Mouse (Mus musculus): Measurements from ENCODE around the gene Otub2. TPM values are rescaled to one million over a fixed set of nuclear protein-coding genes. Genes with fewer than 3 reads are reported as not detected.
A peak's percentile ranks its signal among the peaks of the same experiment; 100 is the strongest.

Gene Otub2
- polyA plus RNA-seq, 1 experiment = 2.0 TPM

- WGBS = 34% methylated on average over 2 of the region's 2 CpGs
- DNase-seq (ENCODE audit: low read depth, low spot score) = no peak
Observed at GRCm38 (mm10) chr12:103368777-103369176, 19.7 kb upstream of the Otub2 start.

- WGBS = 57% methylated on average over 4 of the region's 4 CpGs
Observed at GRCm38 (mm10) chr12:103370861-103371260, 17.6 kb upstream of the Otub2 start.

GRCm38 (mm10) chr12:103371711-103372110 lies 16.8 kb upstream of the Otub2 start:
- WGBS = 17% methylated on average over 6 of the region's 6 CpGs
- no peak for DNase-seq (ENCODE audit: low read depth, low spot score)

More at GRCm38 (mm10) chr12:103370861-103371260, 17.6 kb upstream of the Otub2 start:
- DNase-seq (ENCODE audit: low read depth, low spot score) = no peak

GRCm38 (mm10) chr12:103373530-103374236 lies 14.8 kb upstream of the Otub2 start:
- no peak for DNase-seq (ENCODE audit: low read depth, low spot score)
- WGBS = 58% methylated on average over 8 of the region's 8 CpGs

DNA sequence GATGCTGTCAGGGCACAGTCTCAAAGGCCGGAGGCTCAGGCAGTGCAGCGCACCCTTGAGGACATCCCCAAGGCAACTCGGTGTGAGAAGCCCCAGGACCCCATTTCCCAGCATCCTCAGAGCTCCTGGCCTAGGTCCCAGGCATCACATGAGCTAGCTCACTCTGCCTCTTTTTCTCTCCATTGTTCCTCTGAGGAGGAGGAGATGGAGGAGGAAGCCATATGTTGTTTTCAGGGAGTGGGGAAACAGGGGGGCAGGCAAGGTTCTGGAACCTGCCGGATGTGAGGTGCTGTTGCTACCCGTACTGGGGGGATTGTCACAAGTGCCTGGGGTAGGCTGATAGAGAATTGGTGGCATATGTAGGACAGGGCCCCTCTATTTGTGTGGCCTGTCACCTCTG lies 12.4 kb upstream of the Otub2 start:
- 58% methylated on average over 5 of the region's 5 CpGs for WGBS
- no peak for DNase-seq (ENCODE audit: low read depth, low spot score)

DNA sequence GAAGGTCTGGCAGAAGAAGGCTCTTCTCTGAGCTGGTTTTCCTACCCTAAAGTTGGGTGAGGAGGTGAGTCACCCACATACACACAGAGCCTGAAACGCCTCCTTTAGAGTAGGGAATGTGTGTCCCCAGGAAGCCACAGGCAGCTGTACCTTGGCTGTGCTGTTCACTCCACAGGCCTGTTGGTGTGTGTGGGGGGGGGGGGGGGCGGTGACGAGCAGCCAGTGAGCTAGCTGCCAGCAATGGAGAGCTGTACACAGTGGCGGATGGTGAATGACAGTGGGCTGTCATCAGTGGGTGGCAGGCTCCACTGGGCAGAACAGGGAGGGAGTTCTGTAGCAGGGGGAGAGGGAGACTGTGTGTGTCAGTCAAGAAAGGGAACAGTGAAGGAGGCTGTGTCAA lies 11.7 kb upstream of the Otub2 start:
- DNase-seq (ENCODE audit: low read depth, low spot score) = no peak
- 59% methylated on average over 4 of the region's 4 CpGs for WGBS

- 70% methylated on average over 4 of the region's 4 CpGs for WGBS
- DNase-seq (ENCODE audit: low read depth, low spot score) = no peak
Observed at GRCm38 (mm10) chr12:103380226-103380625, 8.3 kb upstream of the Otub2 start.

- WGBS = 71% methylated on average over 2 of the region's 2 CpGs
- DNase-seq (ENCODE audit: low read depth, low spot score) = no peak
Observed at GRCm38 (mm10) chr12:103389348-103389727, 856 bp downstream of the Otub2 start.

DNA sequence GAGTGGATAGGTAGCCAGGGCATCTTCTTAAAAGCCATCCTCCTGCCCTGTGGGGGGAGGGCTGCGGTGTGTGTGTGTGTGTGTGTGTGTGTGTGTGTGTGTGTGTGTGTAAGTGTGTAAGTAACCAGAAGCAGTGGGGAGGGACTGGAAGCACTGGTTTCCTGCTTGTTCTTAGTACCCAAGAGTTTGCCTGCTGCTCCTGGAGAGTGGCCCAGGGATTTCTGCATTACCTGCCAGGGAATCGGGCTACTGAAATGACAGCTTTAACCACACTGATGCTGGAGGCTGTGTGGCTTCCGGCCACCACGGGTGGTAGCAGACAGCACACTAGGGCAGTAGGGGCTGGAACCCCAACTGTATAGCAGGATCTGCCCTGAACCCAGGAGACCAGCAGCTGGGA lies 1.5 kb downstream of the Otub2 start:
- WGBS = 74% methylated on average over 4 of the region's 4 CpGs

DNA sequence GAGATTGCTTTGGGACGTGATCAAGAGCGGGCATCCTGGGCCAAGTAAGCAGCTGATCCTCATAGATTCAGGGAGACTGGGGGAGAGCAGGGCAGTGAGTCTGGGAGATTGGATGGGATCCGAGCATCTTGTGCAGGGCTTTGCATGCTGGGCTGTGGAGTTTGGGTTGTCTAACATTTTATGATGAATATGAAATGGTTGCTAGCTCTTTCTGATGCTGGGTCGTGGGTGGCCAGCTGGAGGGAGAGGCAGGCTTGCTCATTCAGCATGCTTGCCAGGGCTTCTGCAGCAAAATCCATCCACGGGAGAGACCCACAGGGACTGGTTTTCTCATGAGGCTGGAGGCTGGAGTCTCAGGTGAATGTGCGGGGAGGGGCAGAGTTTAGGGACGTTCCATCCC lies 2.6 kb downstream of the Otub2 start:
- WGBS = 70% methylated on average over 7 of the region's 7 CpGs

More for the DNA sequence above, 1.5 kb downstream of the Otub2 start:
- no peak for DNase-seq (ENCODE audit: low read depth, low spot score)

DNA sequence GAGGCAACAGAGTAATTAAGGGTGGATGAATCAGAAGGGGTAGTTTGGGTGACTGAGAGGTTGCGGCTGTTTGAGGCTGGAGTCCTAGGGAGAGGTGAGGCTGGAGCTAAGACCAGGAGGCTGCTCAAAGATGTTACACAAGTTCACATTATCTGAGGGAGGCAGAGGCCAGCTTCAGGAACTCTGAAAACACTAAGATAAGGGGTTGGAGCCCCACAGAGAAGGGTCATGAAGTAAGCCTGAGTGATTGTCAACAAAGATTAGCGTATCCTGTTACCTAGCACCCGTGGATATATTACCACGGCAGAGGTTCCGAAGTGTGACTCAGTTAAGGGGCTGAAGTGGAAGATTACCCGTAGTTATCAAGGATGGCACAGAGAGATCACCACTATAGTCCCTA lies 5.0 kb downstream of the Otub2 start:
- no peak for DNase-seq (ENCODE audit: low read depth, low spot score)
- 44% methylated on average over 6 of the region's 6 CpGs for WGBS

More for the DNA sequence above, 2.6 kb downstream of the Otub2 start:
- DNase-seq (ENCODE audit: low read depth, low spot score) = no peak

DNA sequence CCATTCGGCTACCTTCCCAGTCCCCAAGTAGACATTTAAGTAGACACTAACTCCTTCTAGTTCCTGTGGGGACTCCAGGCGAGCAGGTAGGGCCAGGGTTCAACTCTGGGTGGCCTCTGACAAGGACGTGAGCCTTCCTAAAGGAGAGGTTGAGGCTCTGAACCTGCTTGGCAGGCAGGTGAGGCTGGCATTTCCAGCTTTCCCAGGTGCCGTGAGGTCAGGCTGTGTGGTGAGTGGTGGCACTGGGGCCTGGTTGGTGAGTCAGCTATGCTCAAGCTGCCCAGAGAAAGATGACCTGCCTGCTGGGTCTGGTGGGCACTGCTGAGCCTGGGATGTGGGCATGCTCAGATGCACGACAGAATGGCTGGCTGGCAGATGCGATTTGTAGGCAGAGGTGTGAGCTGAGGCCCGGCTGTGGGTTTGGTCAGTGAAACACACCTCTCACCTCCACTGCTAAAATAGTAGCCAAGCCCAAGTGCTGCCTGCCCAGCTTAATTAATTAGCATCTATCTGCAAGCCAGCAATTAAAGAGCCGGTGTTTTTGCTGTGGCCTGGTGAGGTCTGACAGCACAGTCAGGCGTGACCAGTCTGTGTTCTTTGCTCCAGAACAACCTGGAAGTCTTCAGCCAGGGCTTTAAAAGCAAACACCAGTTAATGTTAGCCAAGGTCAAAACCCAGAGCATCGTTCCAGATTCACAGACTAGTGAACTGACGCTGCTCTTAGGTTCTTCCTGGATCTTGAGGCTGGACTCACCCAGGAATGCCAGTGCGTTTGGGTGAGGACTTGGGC lies 7.2 kb downstream of the Otub2 start:
- WGBS = 59% methylated on average over 12 of the region's 12 CpGs
- DNase-seq (ENCODE audit: low read depth, low spot score) = no peak

DNA sequence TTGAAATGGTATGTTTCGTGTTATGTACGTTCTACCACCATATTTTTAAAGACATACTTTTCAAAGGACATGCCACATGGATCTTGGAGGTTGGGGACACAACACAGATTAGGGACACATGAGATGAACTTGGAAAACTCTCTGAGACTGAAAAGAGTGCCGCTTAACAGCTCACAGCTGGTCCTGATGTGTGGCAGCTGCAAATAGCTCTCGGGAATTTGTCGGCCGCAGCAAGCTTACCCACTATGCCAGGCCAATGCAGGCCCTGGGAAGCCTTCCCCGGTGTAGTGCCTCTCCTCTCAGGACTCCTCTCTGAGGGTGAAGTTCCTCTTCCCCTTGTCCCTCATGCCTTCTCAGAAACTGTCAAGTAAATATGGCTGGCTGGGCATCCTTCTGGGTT lies 8.3 kb downstream of the Otub2 start:
- DNase-seq (ENCODE audit: low read depth, low spot score) = no peak
- 79% methylated on average over 7 of the region's 7 CpGs for WGBS

DNA sequence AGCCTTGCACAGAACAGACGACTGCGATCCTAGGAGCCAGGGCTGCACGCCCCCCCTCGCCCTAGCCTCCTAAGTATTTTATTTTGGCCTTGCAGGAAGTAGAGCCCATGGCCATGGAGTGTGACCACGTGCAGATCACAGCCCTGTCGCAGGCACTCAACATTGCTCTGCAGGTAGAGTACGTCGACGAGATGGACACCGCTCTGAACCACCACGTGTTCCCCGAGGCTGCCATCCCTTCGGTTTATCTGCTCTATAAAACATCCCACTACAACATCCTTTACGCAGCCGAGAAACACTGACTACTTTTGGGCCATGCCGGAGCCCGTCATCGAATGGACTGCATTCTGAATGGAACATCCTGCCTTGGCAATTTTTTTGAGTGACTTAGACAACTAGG lies 15.6 kb downstream of the Otub2 start:
- 82% methylated on average over 18 of the region's 18 CpGs for WGBS
- no peak for DNase-seq (ENCODE audit: low read depth, low spot score)

- 92% methylated on average over 4 of the region's 4 CpGs for WGBS
- DNase-seq (ENCODE audit: low read depth, low spot score) = no peak
Observed at GRCm38 (mm10) chr12:103407720-103408119, 19.2 kb downstream of the Otub2 start, which contains the start of gene 9330161L09Rik. TSS of gene 9330161L09Rik (minus strand) at chr12:103407820.

- 89% methylated on average over 10 of the region's 10 CpGs for WGBS
Observed at GRCm38 (mm10) chr12:103408144-103408543, 19.7 kb downstream of the Otub2 start.

GRCm38 (mm10) chr12:103425016-103425728 lies 36.7 kb downstream of the Otub2 start:
- DNase-seq (ENCODE audit: low read depth, low spot score) = no peak
- 8% methylated on average over 33 of the region's 33 CpGs for WGBS

More at GRCm38 (mm10) chr12:103408144-103408543, 19.7 kb downstream of the Otub2 start:
- DNase-seq (ENCODE audit: low read depth, low spot score) = no peak

DNA sequence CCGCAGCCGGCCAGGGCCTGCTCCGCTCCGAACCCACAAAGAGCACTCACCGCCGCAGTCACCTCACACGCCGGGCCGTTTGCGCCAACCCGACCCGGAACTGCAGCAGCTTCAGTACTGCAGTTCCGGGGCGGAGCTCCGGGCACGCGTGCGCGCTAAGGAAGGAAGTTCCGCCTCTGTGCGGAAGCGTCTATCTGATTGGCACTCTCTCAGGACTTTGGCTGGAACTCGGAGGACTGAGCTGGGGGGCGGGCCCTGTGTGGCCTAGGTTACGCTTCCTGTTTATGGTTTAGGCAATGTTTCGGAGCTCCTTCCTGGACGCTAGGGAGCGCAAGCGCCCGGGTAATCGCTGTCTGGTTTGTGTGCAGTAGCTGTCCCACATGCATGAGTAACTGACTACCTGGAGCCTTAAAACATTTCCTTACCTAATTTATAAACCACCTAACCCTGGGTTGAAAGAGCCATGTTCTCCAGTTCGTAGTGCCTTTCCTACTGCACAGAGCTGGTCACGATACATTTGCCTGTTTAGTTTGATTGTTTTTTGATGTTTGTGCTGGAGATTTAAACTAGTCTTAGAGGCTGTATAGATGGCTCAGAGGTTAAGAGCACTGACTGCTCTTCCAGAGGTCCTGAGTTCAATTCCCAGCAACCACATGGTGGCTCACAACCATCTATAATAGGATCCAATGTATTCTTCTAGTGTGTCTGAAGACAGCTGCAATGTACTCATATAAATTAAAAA lies 37.4 kb downstream of the Otub2 start, which contains the start of gene Ddx24:
Gene Ddx24, minus strand, starts transcription at position 102 of the 742 bp plus-strand sequence.
- peak; percentile 96 for DNase-seq (ENCODE audit: low read depth, low spot score)
- under 1% methylated on average over 33 of the region's 33 CpGs for WGBS

DNA sequence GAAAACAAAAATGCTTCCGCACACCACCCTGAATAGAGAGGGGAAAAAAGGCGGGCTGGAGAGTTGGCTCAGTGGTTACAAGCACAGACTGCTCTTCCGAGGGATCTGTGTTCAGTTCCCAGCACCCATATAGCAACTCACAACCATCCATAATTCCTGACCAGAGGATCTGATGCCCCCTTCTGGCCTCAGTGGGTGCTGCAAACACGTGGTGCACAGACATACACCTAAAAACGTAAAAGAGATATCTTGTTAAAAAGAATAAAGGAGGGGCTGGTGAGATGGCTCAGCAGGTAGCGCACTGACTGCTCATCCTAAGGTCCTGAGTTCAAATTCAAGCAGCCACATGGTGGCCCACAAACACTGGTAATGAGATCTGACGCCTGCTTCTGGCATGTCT lies 38.2 kb downstream of the Otub2 start:
- WGBS = 88% methylated on average over 7 of the region's 7 CpGs
- no peak for DNase-seq (ENCODE audit: low read depth, low spot score)

Data from large intestine, adult 2 months (tissue).